Mouse (Mus musculus) liver, embryonic 14.5 days (tissue): ENCODE results near the gene Pgp. TPM values are rescaled to one million over a fixed set of nuclear protein-coding genes. Genes with fewer than 3 reads are reported as not detected.
A peak's percentile ranks its signal among the peaks of the same experiment; 100 is the strongest.

Experiments used
- ATAC-seq: fragments of 200-750 bp; cut with Nextera tagmentation; 2 replicates; pipeline ENCODE4 v1.8.0; 2017; ENCODE audit warnings: moderate number of reproducible peaks, mild to moderate bottlenecking, moderate library complexity; ENCODE audit not compliant: insufficient read depth
- DNase-seq, 3 experiments: peaks; one replicate each; pipeline ENCODE4 v3.0.0-alpha.2; 2012 to 2013; ENCODE audit warnings: low read depth in 3 of 3, low spot score in 3 of 3
- H3K27ac ChIP-seq: fragments of 300-500 bp; sonication (generic); 2 replicates; pipeline ENCODE4 v1.5.1; 2014; ENCODE audit warnings: moderate library complexity, mild to moderate bottlenecking, control low read depth, inconsistent platforms
- H3K27me3 ChIP-seq: fragments of 300-500 bp; sonication (generic); 2 replicates; pipeline ENCODE4 v1.6.1; 2014; ENCODE audit warnings: mild to moderate bottlenecking, low read length, moderate library complexity; ENCODE audit not compliant: control insufficient read depth, insufficient read depth
- H3K36me3 ChIP-seq: fragments of 300-500 bp; sonication (generic); replicated peaks from 2 replicates; pipeline ENCODE4 v1.6.1; 2014; ENCODE audit warnings: low read depth; ENCODE audit not compliant: control insufficient read depth, insufficient read depth
- H3K4me1 ChIP-seq, 2 experiments: fragments of 200-500 bp in 1 of 2; fragments of 300-500 bp in 1 of 2; sonication (generic) in 1 of 2; replicated peaks; 2 replicates each; pipeline ENCODE4 v1.6.1; 2012 to 2014; ENCODE audit warnings: antibody characterized with exemption in 1 of 2, inconsistent platforms in 1 of 2, low read length in 1 of 2; ENCODE audit not compliant: control insufficient read depth in 2 of 2, insufficient read depth in 2 of 2
- H3K4me2 ChIP-seq: fragments of 300-500 bp; sonication (generic); 2 replicates; pipeline ENCODE4 v1.6.1; 2014; ENCODE audit warnings: low read depth, mild to moderate bottlenecking, control low read depth, moderate library complexity
- H3K4me3 ChIP-seq, 2 experiments: fragments of 200-500 bp in 1 of 2; fragments of 300-500 bp in 1 of 2; sonication (generic) in 1 of 2; 2 replicates each; pipeline ENCODE4 v1.5.1; 2012 to 2014; ENCODE audit warnings: low read depth in 2 of 2, low read length in 2 of 2, mild to moderate bottlenecking in 2 of 2, control low read depth in 1 of 2, inconsistent platforms in 1 of 2, moderate library complexity in 1 of 2; ENCODE audit not compliant: insufficient read depth in 1 of 2
- H3K9ac ChIP-seq: fragments of 300-500 bp; sonication (generic); replicated peaks from 2 replicates; pipeline ENCODE4 v1.6.1; 2014; ENCODE audit warnings: mild to moderate bottlenecking, control low read depth, moderate library complexity
- H3K9me3 ChIP-seq: fragments of 300-500 bp; sonication (generic); 2 replicates; pipeline ENCODE4 v1.6.1; 2016; ENCODE audit warnings: low read length, mixed read lengths; ENCODE audit not compliant: control insufficient read depth
- CTCF ChIP-seq: IDR thresholded peaks from 2 replicates; pipeline ENCODE4 v1.5.1; 2016; ENCODE audit warnings: antibody characterized with exemption, low read depth, control low read depth
- EP300 ChIP-seq: IDR thresholded peaks from 2 replicates; pipeline ENCODE4 v1.6.1; 2016; ENCODE audit warnings: antibody characterized with exemption, low read depth
- whole genome bisulfite sequencing: fragments of 180-500 bp; shearing (Covaris S2); extraction: QIAGEN DNeasy Blood & Tissue Kit; methylation state at CpG from one replicate; pipeline ENCODE4 v1.1.7; 2014; ENCODE audit not compliant: insufficient replicate concordance; 5-methylcytosine and 5-hydroxymethylcytosine counted together
- polyA plus RNA-seq, 2 experiments: library from polyadenylated mRNA; depleted of rRNA in 1 of 2; stranded (reverse) in 1 of 2; unstranded in 1 of 2; fragments of >200 nt; fragmentation: Nextera tagmentation in 1 of 2; extraction: Ambion mirVana in 1 of 2; gene quantifications; 2 replicates each; pipeline versions ENCODE4 v1.2.1 to v1.2.3; 2012 to 2014

Pgp gene
- polyA plus RNA-seq, 2 experiments, result 37.9 to 70.4 TPM

- WGBS, result 79% methylated on average over 10 of the region's 10 CpGs
- Histone ChIP-seq H3K27ac (no peak overlapping the region), H3K4me2 (no peak overlapping the region), H3K4me1 (peaks cover 13 to 29% of the 10 kb centered on the region in 2 experiments), H3K9ac (no peak overlapping the region), H3K4me3 (no peak overlapping the region), H3K36me3 (peaks cover 25% of the 10 kb centered on the region), H3K9me3 (no peaks in the 10 kb centered on the region), H3K27me3 (no peaks in the 10 kb centered on the region)
- no peak for TF ChIP-seq CTCF
- no peak for TF ChIP-seq EP300
- no peak for ATAC-seq
- no peak for DNase-seq
These were observed 6.0 kb downstream of the Pgp start for GRCm38 (mm10) chr17:24476022-24476776.

DNA sequence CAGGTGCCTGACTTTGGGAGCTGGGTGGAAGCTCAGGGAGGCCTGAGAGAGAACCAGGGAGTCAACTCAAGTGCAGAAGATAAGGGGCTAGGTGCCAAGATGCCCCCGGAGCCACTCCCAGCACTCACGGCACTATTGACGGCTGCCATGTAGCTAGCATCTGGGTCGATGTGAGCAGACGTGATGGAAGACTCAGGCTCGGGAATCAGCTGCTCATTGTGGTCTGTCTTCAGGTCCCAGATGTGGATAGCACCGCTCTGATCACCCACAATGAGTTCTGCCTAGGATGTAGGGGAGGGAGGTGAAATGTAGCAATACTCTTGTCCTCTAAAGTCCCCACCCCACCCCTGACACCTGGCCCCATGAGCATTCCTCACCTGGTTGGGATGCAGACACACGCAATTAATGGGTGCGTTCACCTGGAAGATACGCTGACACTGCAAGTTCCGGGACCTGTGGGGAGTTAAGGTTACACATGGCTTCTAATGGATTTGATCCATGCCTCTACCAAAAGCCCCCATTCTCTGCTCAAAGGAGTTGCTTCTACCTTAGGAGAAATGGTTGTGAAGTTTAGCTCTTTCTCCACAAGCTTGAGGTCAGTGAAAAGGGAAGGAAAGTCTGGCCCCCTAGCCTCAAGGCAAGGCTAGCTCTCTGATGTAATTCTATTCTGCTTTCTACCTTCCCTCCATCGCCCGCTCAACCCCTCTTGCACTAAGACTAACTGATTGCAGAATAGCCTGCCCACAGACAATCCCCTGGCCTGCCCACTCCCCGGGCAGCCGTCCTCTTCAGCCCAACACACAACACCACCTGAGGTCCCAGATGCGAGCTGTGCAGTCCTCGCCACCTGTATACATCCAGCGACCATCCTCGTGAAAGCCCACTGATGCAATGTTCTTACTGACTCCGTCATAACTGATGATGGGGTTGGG is 7.1 kb downstream of the Pgp start:
- no peak for DNase-seq
- Histone ChIP-seq H3K4me1 (peaks cover 7 to 21% of the 10 kb centered on the region in 2 experiments), H3K27ac (no peak overlapping the region), H3K4me2 (peak overlapping the region; percentile 88), H3K36me3 (peaks cover 22% of the 10 kb centered on the region), H3K9me3 (no peaks in the 10 kb centered on the region), H3K27me3 (no peaks in the 10 kb centered on the region), H3K9ac (peak overlapping the region; percentile 72; the same call in 1 of the 2 replicates), H3K4me3 (peak overlapping the region; percentile 72 to 73; a peak in 3 of 4 replicates)
- TF ChIP-seq EP300 (no peak), CTCF (no peak)
- ATAC-seq, result no peak
- 80% methylated on average over 20 of the region's 20 CpGs for WGBS

DNA sequence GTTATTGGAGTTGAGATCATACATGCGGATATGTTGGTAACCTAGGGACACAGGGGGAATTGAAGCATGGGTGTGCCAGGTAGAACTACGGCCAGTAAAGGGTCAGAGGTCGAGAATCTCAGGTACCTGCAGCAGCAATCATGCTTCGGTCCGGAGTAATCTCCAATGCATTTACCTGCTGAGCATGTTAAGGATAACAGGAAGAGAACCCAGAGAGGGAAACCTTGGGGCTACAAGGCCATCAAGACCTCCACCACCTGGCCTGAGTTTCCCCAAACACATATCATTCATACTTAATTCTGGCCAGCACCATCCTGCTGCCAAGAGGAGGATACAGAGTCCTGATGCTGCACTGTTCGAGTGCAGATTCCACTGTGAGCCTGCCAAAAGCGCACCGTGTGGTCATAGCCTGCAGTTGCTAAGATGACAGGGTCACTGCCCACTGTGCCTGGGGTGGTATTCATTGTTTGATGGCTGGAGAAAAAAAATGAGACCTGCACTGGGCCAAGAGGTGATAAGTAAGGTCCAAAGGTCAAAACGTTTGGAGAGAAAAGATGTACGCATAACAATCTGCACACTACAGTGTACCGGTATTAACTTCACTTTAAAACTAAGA is 7.9 kb downstream of the Pgp start:
- H3K4me2 ChIP-seq, result peak overlapping the region; percentile 88
- no peak for ATAC-seq
- WGBS, result 54% methylated on average over 11 of the region's 11 CpGs
- no peaks in the 10 kb centered on the region for H3K27me3 ChIP-seq
- H3K9me3 ChIP-seq, result no peaks in the 10 kb centered on the region
- H3K4me3 ChIP-seq, result peak overlapping the region; percentile 72 to 73
- H3K4me1 ChIP-seq, result peaks cover 3 to 15% of the 10 kb centered on the region in 2 experiments
- H3K9ac ChIP-seq, result peak overlapping the region; percentile 72
- H3K36me3 ChIP-seq, result peaks cover 22% of the 10 kb centered on the region
- DNase-seq, result no peak
- H3K27ac ChIP-seq, result peak overlapping the region; percentile 25; the same call in 1 of the 2 replicates
- TF ChIP-seq EP300 (no peak), CTCF (no peak)

GRCm38 (mm10) chr17:24478663-24479380 is 8.6 kb downstream of the Pgp start, which contains the start of gene Mlst8:
Gene Mlst8 (minus strand): TSS chr17:24479078.
- Histone ChIP-seq H3K36me3 (peaks cover 22% of the 10 kb centered on the region), H3K9ac (peak within 1 kb of the TSS; percentile 72), H3K27me3 (no peaks in the 10 kb centered on the region), H3K4me3 (peak within 1 kb of the TSS; percentile 72 to 73), H3K9me3 (no peaks in the 10 kb centered on the region), H3K4me2 (peak within 1 kb of the TSS; percentile 88), H3K4me1 (peaks cover 3 to 15% of the 10 kb centered on the region in 2 experiments; a peak in 3 of 4 replicates), H3K27ac (peak within 1 kb of the TSS; percentile 83)
- under 1% methylated on average over 48 of the region's 48 CpGs for WGBS
- ATAC-seq (peak; percentile 96), DNase-seq (peak; percentile 91 to 94 (median 92))
- TF ChIP-seq EP300 (no peak), CTCF (peak; percentile 99)
